Mouse (Mus musculus): Measurements from ENCODE around the gene Ppp1r14b.
A peak's percentile ranks its signal among the peaks of the same experiment; 100 is the strongest.
"Not testable (repeated sequence)": the region's sequence is repeated elsewhere in the genome, so short reads cannot be mapped to it uniquely, and the experiment has no call there.

Gene Ppp1r14b

GRCm38 (mm10) chr19:6977759-6978638, 3.2 kb downstream of the Ppp1r14b start:
- DNase-seq = no peak

DNA sequence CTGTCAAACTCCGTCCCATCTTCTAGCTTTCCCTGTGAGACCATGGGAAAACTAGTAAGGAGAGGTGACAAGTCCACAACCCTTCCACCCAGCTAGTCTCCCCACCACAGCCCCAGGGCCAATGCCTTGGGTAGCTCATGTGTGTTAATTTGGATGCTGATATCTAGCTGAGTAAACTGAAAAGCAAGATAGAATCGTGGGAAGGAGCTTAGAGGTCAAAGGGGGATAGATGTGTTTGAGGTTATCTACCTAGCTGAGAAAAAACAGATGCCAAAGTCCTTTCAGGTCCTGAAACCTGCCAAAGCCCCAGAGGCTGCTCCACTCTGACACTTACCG, 3.8 kb downstream of the Ppp1r14b start:
- DNase-seq = no peak

GRCm38 (mm10) chr19:6979001-6979479, 4.3 kb downstream of the Ppp1r14b start:
- DNase-seq = peak; percentile 44 to 54

DNA sequence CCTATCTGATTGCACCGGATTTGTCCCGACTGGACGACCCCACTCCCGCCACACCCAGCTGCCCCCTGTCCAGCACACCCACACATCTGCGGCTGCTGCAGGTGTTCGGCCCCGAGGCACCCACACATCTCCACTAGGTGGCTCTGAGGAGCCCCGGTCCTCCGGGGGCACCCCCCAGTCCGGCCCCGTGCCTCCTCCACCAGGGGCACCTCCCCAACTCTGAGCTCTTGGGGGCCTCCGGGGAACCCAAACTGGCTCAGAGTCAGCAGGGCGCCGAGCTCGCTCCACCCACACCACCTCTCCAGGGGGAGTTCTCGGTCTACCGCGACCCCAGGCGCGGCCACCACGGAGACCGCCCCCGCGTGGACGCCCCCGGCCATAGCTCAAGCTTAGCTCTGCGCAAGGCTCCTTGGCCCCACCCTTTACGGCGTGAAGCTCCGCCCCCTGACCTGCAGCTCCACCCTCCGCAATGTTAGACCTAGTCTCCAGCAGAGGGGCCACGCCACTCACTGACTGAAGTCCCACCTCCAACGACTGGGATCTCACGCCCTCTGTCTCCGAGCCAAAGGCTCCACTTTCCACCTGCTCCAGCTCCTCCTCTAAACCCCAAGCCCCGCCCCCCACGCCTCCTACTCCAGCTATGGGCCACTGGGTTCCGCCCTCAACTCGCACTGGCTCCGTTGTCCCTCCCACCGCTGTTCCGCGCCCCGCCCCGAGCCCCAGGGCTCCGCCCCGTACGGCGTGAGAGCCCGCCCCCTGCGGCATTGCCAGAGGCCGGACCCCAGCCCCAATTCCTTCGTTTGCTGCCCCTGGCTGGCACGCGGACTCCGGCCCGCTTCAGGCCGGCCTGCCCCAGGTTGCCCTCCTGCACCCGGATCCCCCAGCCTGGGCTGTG, 5.0 kb downstream of the Ppp1r14b start:
- DNase-seq = peak; percentile 100

GRCm38 (mm10) chr19:6980381-6981093, 5.8 kb downstream of the Ppp1r14b start, which contains the start of gene Fkbp2:
Gene Fkbp2, minus strand, starts transcription at chr19:6980501.
- DNase-seq = peak; percentile 98 to 100

DNA sequence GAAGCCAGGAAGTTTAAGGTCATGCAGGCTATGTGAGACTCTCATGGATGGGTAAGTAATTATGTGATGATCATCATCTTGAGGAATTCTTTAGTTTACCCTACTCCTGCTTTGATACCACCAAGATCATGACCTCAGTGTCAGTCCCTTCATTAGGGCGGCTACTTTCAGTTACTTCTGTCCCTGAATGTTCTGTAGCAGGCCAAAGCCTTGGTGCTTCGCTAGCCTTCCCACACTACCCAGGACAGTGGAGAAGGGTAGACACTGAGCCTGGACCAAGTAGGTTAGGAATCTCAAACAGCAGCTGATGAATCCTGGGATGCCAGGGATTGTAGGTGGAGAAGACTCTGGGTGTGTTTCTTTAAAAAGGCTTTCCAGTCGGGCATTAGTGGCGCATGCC, 6.7 kb downstream of the Ppp1r14b start:
- no peak for DNase-seq

- DNase-seq = no peak
These were observed 8.9 kb downstream of the Ppp1r14b start for GRCm38 (mm10) chr19:6983621-6984020.

DNA sequence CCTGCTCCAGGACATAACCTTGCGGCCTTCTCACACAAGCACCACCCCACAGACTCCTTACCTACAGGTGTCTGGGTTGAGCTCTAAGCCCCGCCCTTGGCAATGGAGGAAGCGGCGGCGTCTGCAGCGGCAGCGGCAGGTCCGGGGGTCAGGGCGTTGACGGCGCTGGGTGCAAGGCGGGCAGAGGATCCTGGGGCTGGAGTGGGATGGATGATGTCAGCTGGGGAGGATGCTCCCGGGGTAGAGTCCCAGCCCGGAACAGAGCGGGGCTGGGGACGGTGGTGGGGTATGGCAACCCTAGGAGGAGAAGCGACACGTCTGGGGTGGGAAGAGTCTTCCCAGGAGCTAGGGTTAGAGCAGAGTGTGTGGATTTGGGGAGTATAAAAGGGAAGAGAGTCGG, 10.5 kb downstream of the Ppp1r14b start:
- DNase-seq = no peak

GRCm38 (mm10) chr19:6985951-6986708, 11.4 kb downstream of the Ppp1r14b start:
- no peak for DNase-seq

DNA sequence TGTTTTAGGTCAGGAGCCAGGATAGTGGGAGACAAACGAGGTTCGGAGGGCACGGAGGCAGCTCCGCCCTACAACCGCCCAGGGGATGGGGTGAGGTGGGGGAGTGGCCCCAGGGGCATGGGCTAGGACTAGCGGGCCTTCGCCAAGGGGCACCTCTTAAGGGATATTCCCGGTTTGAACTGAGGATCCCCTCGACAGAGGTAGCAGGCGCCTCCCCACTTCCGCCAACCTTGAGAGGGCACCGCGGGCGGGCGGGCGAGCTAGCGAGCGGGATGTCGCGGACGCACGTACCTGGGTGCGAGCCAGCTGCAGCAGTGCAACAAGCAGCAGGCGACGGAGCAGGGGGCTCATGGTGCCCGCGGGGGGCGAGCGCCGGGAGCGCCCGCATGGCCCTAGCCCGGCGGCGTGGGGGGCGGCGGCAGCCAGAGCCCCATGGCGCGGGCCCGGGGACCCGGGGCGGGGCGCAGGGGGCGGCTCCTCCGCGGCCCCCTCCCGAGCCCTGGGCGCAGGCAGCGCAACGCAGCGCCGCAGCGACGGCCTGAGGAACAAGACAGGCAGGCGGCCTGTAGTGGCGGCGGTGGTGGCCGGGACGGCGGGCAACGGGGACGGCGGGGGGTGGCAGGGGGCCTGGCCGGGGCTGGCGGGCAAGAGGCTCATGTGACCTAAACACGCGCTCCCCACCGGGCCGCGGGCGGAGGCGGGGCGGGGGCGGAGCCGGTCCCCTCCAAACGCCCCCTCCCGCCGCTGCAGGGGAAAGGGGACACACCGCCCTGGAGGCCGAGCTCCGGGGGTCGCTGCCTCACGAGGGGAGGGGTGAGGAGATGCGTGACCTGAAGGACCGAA, 12.5 kb downstream of the Ppp1r14b start, which contains the start of gene Vegfb:
TSS of gene Vegfb (minus strand) at position 591 of the 843 bp plus-strand sequence.
- DNase-seq = peak; percentile 77 to 83

GRCm38 (mm10) chr19:6987904-6988285, 13.1 kb downstream of the Ppp1r14b start:
- DNase-seq = no peak

- no peak for DNase-seq
These were observed 14.5 kb downstream of the Ppp1r14b start for GRCm38 (mm10) chr19:6989251-6989650.

DNA sequence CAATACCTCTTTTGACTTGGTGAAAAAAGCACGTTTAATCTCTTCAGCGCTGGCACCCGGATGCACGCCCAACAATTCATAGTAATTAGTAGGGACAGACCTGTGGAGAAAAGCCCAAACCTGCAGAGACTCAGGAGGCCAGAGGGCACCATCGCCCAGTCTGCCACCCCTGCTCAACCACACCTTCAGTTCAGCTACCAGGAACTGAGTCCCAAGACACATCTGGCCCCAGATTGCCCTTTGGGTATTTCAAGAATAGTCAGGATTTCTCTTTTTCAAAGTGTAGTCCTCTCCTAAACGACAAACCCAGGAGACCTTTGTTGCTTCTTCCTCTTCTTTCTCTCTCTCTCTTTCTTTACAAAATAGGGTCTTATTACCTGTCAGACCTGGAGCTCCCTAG, 15.9 kb downstream of the Ppp1r14b start:
- DNase-seq = no peak

DNA sequence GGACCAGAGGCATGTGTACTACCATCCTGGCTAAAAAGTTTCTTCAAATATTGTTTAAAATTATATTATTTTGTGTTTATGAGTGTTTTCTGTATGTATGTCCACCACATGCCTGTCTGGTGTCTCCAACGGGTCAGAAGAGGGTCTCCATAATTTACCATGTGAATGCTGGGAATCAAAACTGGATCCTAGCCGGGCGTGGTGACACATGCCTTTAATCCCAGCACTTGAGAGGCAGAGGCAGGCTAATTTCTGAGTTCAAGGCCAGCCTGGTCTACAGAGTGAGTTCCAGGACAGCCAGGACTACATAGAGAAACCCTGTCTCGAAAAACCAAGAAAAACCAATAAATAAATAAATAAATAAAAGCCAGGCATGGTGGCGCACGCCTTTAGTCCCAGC, 16.4 kb downstream of the Ppp1r14b start:
- DNase-seq = not testable (repeated sequence)

- peak; percentile 98 to 99 for DNase-seq
These were observed 17.5 kb downstream of the Ppp1r14b start, which contains the start of gene Dnajc4 for GRCm38 (mm10) chr19:6992011-6992858. Gene Dnajc4, minus strand, starts transcription at chr19:6992572.

DNA sequence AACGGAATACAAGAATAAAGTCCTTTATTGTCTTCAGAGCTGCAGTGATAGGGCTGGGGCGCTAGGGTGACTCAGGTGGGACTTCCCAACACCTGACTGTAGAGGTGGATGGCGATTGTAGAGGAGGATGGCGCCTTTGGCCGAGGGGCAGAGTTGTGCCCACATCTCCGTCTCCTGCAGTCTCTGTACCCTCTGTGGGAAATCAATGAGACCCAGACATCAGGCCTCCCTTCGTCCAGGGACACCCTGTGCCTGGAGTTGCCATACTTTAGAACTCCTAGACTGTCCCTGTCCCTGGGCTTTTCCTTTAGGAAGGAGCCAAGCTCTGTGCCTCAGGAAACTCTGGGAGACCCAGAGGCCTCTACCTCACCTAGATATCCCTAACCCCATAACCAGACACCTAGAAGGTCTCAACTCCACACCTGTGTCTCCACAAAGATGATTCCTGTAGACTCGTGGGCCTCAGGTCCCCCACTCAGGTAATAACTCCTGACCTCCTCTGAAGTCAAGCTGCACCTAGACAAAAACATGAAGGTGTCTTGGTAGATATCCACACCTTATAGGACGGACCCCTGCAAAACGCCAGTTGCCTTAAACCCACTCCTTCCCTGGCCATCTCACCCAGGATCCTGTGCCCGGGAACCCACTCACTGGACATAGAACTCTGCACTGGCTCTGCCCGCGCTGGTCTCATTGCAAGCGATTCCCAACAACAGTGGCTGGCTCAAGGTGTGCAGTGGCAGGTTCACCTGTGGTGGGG, 18.4 kb downstream of the Ppp1r14b start:
- no peak for DNase-seq

DNA sequence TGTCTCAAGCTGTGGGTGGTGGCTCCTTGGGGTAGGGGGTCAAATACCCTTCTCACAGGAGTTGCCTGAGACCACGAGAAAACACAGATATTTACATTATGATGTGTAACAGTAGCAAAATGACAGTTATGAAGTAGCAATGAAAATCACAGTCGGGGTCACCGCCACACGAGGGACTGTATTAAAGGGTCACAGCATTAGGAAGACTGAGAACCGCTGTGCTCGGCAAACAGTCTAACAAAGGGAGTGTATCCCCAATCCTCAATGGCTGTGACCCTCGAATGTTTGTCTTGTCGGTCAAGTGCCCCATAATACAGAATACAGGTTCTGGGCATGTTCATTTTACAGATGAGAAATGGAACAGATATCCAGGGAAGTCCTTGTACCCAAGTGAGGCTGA, 19.2 kb downstream of the Ppp1r14b start:
- no peak for DNase-seq

GRCm38 (mm10) chr19:6994489-6994888, 19.7 kb downstream of the Ppp1r14b start:
- DNase-seq = no peak

All from kidney, postnatal 4 days (tissue).